Mouse (Mus musculus) ovary, postnatal 36 days (tissue): ENCODE measurements around the gene Eps8l1.

Experiments
- DNase-seq: peaks from one replicate; pipeline ENCODE4 v3.0.0; 2022; ENCODE audit warnings: low spot score, mixed read lengths

Gene Eps8l1

DNA sequence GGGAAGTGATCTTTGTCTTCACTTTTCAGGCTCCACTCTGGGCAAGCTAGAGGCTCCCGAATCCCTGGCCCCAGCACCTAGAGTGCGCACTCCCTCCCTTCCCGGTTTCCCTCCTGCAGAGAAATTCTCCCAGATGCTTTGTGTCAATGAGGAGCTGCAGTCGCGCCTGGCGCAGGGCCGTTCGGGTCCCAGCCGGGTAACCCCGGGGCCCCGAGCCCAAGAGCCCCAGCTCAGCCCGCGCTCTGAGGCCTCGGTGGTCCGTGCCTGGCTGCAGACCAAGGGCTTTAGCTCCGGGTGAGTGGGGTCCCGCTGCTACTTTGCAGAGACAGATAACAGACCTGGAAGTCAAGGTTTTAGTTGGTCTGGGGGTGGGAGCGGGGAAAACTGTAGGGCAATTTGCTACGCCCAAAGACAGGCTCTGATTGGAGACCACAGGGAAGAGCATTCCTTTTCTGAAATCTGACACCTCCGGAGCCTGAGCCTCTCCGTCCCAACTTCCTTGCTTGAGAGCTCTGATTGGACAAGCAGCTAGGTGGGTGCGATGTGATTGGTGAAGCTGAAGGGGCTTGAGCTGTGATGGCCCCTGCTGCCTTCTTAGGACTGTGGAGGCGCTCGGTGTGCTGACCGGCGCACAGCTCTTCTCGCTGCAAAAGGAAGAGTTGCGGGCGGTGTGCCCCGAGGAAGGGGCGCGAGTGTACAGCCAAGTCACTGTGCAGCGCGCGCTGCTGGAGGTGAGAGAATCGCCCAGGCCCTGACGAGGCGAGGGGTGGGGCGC lies 17.7 kb downstream of the Eps8l1 start:
- DNase-seq, result peak; percentile 75

DNA sequence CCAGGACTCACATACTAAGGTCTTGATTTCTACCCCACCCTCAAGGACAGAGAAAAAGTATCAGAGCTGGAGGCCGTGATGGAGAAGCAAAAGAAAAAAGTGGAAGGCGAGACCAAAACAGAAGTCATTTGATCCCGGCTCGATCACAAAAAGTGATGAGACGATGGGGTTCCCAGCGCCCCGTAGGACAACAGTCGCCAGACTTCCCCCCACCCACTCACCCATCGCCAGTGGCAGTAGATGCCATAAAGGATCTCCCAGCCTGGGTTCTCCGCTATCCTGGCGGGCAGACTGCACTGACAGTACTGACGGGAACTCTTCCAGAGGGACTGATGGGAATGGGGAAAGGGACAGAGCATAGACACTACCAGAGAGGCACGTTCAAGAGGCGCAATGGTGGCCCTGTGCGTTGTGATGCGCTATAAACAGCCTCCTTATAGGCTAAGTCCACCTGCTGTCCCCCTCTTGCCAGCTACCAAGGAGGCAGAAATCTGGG lies 18.4 kb downstream of the Eps8l1 start:
- DNase-seq, result no peak

GRCm38 (mm10) chr7:4479674-4480073 lies 19.2 kb downstream of the Eps8l1 start:
- DNase-seq, result no peak

- no peak for DNase-seq
These were observed 21.8 kb downstream of the Eps8l1 start for GRCm38 (mm10) chr7:4482281-4482680.

DNA sequence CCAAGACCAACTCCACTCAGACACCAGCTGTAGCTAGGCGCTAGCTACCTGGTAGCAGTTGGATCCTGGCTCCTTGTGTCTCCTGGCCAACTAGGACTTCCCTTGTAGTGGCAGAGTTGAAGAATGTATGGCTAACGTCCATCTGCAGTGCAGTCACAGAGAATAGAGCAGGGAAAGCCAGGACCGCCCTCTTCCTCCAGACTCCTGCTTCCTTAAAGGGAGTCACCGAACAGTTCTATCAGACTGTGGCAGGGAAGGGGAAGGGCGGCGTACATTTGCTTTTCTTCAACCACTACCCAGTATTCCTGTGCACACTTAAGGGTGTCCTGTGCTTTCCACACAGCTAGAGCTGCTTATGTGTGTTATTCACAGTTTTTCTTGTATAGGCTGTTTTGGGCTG lies 30.8 kb downstream of the Eps8l1 start:
- no peak for DNase-seq

DNA sequence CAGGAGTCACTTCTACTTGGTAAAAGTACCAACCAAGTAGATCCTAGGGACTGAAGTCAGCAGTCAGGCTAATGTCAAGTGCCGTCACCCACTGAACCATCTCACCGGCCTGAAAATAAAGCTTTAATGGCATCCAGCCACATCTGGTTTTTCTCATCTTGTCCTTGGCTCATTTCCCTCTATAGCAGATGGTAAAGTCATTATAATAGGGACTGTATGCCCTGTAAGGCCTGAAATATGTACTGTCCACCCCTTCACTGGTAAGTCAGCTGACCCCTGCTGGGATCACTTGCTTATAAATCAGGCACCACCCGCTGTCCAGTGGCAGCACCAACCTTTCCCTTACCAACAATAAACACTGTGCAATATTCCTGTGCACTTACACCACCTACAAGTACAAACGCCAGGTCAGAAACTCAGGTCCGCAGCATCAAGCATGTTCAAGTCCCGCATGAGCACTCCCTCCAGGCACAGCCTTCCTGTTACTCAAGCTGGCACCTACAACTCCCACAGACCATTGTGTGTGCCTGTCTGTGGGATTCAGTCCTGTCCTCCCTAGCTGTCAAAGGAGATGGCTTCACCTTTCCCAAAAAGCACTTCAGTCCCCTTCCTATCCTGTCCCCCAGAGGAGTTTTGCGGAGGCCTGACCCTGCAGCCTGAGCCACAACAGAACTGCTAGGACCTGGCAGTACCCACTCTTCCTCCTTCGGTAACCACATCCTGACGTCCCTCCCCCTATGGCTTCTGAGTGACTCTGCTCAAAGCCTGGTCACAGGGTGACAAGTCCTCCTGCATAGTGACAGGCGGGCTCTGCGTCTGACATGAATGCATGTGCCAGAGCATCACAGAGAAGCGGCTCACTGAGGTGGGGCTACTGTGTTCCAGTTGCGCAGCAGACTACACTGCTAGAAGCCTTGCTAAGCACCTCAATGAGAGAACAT lies 32.1 kb downstream of the Eps8l1 start:
- no peak for DNase-seq

DNA sequence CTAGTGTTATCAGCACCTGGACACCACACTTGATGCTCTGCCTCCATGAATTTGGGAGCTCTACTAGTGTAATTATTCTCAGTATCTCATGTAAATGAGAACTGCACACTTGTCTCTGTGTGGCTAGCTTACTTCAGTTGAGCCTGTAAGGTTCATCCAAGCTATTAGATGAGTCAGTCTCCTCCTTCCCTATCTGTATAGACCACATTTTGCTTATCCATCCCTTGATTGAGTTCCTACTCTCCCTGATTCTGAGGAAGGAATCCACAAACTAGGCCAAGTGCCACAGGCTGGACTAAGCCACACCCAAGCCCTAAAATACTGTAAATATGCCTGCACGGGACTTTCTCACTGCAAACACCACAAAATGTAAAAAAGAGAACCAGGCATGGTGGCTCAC lies 33.5 kb downstream of the Eps8l1 start:
- DNase-seq, result no peak

- no peak for DNase-seq
These were observed 36.0 kb downstream of the Eps8l1 start for GRCm38 (mm10) chr7:4496468-4496867.

GRCm38 (mm10) chr7:4497271-4497903 lies 36.9 kb downstream of the Eps8l1 start:
- no peak for DNase-seq

GRCm38 (mm10) chr7:4498251-4498650 lies 37.8 kb downstream of the Eps8l1 start:
- no peak for DNase-seq

GRCm38 (mm10) chr7:4499034-4499433 lies 38.6 kb downstream of the Eps8l1 start:
- no peak for DNase-seq

- DNase-seq, result peak; percentile 57
These were observed 40.5 kb downstream of the Eps8l1 start for GRCm38 (mm10) chr7:4500892-4501471.

- DNase-seq, result peak; percentile 95
These were observed 41.3 kb downstream of the Eps8l1 start, which contains the start of gene Ppp1r12c for GRCm38 (mm10) chr7:4501558-4502397. TSS of gene Ppp1r12c (minus strand) at chr7:4501680.

DNA sequence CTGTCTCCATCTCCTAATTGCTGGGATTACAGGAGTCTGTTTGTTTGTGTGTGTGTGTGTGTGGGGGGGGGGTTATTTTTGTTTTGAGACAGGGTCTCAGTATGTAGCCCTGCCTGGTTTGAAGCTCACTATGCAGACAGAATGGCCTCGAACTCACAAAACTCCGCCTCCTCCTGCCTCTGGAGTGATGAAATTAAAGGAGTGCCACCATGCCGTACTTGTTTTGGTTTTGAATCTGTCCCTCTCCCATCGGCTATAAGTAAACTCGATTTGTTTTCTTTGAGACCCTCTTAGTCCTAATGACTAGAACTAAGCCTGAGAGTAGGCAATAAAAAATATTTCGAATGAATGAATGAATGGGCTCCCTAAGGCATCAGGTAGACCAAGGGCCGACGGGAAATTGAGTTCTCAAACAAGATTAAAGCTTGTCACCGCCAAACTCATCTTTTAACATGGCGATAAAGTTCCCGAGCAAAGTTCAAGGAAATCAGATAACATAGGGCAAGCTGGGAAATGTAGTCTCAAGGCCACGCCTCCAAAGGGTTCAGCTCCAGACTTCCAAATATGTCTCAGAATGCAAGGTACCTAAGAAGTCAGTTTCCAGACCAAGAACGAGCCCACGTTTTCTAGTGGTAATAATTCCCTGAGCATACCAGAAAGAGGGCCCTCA lies 42.1 kb downstream of the Eps8l1 start:
- DNase-seq, result no peak

GRCm38 (mm10) chr7:4503100-4503499 lies 42.6 kb downstream of the Eps8l1 start:
- no peak for DNase-seq

DNA sequence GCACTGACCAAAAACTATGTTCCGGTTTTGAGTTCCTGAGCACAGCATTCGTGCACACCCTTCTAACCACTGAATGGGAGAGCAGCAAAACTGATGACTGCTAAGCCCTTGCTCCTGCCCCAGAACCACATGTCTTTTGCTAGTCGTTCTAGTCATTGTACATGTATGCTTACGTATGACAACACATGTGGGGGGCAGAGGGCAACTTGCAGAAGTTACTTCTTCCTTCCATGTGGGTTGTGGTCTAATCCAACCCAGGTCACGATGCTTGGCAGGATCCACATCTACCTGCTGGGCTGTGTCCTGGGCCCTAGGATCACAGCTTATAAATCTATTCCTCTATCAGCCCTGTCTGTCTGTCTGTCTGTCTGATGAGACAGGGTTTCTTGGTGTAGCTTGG lies 43.4 kb downstream of the Eps8l1 start:
- DNase-seq, result no peak

DNA sequence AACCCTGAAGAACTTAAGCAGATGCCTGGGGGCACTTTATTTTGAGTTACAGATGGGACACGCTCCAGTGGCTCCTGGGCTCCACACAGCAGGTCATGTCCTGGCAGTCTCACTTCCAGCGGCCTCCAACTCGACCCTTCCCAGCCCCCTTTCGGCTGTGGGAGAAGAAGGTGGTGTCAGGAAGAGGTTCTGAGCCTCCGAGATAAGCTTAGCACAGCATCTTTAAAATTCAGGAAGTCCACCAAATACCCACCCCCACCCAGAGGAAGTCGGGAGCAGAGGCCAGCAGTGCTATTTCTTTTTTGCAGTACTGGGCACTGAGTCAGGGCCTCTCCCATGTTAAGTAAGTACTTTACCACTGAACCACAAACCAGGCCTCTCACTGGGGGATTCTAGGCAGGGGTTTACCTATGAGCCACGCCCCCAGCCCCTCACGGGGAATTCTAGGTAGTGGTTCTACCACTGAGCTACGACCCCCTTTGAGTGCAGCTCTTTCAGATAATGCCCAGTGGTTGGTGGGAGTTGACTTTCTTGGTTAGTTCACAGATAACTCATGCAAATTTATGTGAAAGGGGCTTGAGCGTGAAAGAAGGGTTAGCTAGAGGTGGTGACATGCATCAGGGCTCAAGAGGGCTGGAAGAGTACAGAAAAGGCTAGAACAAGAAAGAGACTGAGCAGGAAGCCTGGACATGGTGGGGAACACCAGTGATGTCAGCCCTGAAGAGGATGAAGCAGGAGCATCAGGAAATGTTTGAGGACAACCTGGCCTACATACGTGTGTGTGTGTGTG lies 44.4 kb downstream of the Eps8l1 start:
- DNase-seq, result no peak

- no peak for DNase-seq
These were observed 46.7 kb downstream of the Eps8l1 start for GRCm38 (mm10) chr7:4507220-4507619.

- no peak for DNase-seq
These were observed 47.7 kb downstream of the Eps8l1 start for GRCm38 (mm10) chr7:4508062-4508738.
